Mouse (Mus musculus): ENCODE data around the gene Itga4.

Itga4 gene

GRCm38 (mm10) chr2:79255192-79256000, at the start of gene Itga4:
TSS of gene Itga4 (plus strand) at chr2:79255426.
- in situ Hi-C loops (cut with MboI): loop anchor here (5.0 kb wide), 1 partner anchor 298 kb away; no protein-coding TSS in a partner anchor

- in situ Hi-C loops (cut with MboI): no loop called here
Observed at GRCm38 (mm10) chr2:79206191-79206755, 49.0 kb upstream of the Itga4 start.

DNA sequence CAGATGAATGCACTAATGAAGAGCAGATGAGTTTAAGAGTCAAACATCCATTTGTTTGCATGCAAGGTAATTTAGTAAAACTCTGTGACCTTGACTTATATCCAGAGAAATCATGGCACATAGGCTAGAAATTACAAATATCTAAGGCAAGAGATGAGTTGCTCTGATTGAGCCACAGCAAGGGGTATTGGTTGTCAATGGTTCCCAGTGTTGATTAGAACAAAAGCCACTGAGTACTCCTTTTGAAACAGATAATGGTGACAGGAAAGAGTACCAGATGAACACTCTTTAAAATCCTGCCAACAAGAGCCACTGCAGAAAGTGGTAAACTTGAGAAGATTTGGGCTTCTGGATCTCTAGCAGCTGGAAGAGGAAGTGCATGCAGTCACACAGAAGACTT, 40.2 kb upstream of the Itga4 start:
- in situ Hi-C loops (cut with MboI): no loop called here

DNA sequence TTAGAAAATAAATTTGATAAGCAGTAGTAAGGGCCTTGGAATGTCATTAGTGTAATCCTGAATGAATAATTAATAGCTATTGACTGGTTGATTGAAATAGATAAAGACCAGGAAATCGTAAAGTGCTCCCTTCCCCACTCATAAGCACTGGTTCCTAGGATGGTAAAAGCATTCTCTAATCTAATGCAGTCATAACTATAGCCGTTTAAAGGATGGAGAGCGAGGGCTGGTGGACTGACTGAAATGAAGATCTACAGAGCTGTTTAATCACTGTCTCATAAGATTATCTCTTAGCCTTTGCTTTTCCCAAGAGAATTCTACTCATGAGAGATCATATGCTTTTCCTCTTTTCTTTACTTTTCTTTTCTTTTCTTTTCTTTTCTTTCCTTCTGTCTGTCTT, 39.7 kb upstream of the Itga4 start:
- in situ Hi-C loops (cut with MboI): no loop called here

- in situ Hi-C loops (cut with MboI): no loop called here
Observed at GRCm38 (mm10) chr2:79224714-79225426, 30.4 kb upstream of the Itga4 start.

DNA sequence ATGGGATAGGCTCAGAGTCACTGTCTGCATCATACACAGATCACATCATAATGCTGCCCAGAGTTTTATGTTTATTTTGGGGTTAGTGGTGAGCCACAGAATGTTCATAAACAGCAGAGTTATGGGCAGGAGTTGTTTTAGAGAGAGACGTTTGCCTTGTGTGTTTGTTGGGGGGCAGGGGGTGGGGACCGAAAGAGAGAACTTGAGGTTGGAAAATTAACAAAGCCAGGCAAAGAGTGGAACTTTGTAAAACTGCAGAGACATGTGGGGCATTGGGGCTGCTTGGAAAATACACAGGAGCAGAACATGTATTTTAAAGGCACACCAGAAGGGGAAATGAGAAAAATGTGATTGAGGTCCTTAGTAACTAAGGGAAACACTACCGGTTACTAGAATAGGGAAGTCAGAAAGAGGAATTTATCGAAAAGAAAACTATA, 27.4 kb upstream of the Itga4 start:
- in situ Hi-C loops (cut with MboI): no loop called here

- in situ Hi-C loops (cut with MboI): no loop called here
Observed at GRCm38 (mm10) chr2:79231056-79231949, 23.9 kb upstream of the Itga4 start.

DNA sequence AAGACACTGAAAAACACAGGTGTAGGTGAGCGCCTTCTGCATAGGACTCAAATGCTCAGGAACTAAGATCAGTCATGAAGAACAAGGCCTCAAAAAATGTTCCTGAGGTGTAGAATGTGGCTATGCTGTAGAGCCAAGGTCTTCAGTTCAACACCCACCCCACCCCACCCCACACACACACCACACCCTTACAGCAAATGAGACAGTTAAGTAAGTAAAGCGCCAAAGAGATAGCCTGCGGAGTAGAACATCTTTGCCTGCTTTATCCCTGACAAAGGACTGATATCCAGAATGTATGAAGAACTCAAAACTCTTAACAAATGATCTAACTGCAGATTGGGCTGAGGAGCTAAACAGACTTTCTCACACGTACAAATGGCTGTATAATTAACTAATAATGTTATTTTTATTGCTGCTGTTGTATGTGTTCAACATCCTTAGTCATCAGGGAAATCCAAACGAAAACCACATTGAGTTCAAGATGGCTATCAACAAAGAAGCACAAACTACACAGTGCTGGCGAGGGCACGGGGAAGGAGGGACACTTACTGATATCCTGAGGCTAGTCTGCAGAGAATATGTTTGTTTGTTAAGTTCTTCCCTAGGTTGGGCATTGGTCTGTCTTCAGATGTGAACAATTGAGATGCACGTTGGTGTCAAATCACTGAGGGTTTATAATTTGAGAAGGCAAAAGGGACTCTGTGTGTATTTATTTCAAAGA, 19.3 kb upstream of the Itga4 start:
- in situ Hi-C loops (cut with MboI): no loop called here

- in situ Hi-C loops (cut with MboI): no loop called here
Observed at GRCm38 (mm10) chr2:79237216-79237615, 18.0 kb upstream of the Itga4 start.

DNA sequence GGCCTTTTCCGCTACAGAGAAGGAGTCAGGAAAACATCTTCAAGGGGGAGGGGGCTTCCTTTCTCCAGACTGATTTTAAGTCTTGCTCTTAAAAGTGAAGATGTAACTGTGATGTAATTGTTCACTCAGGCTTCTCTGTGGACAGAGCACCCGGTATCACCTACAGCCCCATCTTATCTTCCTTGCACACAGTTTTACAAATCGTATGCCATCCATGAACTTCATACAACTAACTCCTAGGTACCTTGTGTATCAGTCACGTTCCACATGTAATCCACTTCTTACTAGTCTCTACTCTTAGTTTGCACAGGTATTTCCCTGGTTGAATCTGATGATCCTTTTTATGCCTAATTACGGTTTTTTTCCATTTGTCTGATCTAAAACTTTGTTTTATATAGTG, 10.9 kb upstream of the Itga4 start:
- in situ Hi-C loops (cut with MboI): no loop called here

- in situ Hi-C loops (cut with MboI): no loop called here
Observed at GRCm38 (mm10) chr2:79244743-79245142, 10.5 kb upstream of the Itga4 start.

DNA sequence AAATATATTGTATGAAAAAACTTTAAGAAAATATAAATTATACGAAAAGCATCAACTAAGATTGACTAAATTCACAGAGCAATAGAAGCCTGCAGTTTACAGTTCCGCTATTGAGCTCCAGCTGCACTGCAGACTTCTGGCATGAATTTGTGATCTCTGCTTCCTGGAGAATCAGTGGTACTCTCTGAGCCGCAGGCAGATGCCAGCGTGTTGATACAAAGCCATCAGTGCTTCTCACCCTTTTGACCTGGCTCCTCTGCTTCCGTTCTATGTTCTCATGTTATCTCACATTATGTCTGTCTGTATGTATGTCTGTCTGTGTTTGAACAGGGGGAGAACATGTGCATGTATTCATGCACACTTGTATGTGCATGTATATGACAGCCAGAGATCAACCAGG, 6.9 kb upstream of the Itga4 start:
- in situ Hi-C loops (cut with MboI): no loop called here

GRCm38 (mm10) chr2:79250510-79250909, 4.7 kb upstream of the Itga4 start:
- in situ Hi-C loops (cut with MboI): no loop called here

GRCm38 (mm10) chr2:79253754-79254197, 1.4 kb upstream of the Itga4 start:
- in situ Hi-C loops (cut with MboI): no loop called here

- in situ Hi-C loops (cut with MboI): loop anchor here (5.0 kb wide), 1 partner anchor 297 kb away; no protein-coding TSS in a partner anchor
Observed at GRCm38 (mm10) chr2:79254588-79255191, 536 bp upstream of the Itga4 start.

DNA sequence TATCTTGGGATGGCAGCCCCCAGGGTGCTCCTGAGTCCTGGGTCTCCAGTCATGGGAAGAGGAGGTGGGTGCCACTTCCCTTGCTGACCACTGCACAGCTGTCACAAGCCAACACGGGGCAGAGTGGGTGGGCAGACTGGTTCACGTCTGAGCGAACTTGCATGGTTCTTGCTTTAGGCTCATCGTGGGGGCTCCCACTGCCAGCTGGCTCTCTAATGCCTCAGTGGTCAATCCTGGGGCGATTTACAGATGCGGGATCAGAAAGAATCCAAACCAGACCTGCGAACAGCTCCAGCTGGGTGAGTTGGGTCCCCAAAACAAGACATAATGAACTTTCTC, 744 bp downstream of the Itga4 start:
- in situ Hi-C loops (cut with MboI): loop anchor here (5.0 kb wide), 1 partner anchor 299 kb away; no protein-coding TSS in a partner anchor

DNA sequence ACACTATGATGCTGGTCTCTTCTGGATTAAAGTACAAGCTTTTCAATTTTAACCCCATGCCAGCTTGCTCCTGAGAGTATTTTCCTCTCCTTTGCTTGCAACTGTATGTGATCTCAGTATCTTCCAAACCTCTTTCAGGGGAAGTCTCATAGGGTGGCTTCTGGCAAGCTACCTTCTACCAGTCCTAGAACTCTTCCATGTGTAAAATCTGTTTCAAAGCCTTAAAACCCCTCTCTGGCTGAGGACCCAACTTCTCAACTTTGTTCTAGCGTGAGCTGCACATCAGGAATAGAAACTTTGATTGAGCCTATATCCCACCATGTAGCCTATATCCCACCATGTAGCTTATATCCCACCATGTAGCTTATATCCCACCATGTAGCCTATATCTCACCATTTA, 1.1 kb downstream of the Itga4 start:
- in situ Hi-C loops (cut with MboI): loop anchor here (5.0 kb wide), 1 partner anchor 299 kb away; no protein-coding TSS in a partner anchor

- in situ Hi-C loops (cut with MboI): loop anchor here (5.0 kb wide), 1 partner anchor 300 kb away; no protein-coding TSS in a partner anchor
Observed at GRCm38 (mm10) chr2:79256880-79257279, 1.7 kb downstream of the Itga4 start.

DNA sequence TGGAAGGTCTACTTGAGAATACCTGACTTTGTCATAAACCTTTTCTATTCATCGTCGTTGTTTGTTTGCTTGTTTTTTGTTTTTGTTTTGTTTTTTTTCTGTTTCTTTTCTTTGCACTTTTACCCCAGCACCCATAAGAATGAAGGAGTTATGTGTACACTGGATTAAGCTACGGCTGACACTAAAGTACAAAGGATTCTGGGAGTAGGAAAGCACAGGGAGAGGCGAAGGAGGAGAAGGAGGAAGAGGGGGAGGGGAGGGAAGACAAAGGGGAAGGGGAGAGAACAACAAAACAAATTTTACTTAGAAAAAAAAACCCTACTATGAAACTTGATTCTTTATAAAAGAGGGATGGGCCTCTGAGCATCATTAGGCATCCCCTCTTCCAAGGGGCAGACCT, 2.2 kb downstream of the Itga4 start:
- in situ Hi-C loops (cut with MboI): loop anchor here (5.0 kb wide), 1 partner anchor 300 kb away; no protein-coding TSS in a partner anchor

GRCm38 (mm10) chr2:79259326-79259725, 4.1 kb downstream of the Itga4 start:
- in situ Hi-C loops (cut with MboI): loop anchor here (5.0 kb wide), 1 partner anchor 302 kb away; no protein-coding TSS in a partner anchor
